Mouse (Mus musculus): Measurements from ENCODE around the gene Dmpk. TPM values are rescaled to one million over a fixed set of nuclear protein-coding genes. Genes with fewer than 3 reads are reported as not detected.

The Dmpk gene
- polyA plus RNA-seq, 1 experiment from 2014 or later = 20.9 TPM

DNA sequence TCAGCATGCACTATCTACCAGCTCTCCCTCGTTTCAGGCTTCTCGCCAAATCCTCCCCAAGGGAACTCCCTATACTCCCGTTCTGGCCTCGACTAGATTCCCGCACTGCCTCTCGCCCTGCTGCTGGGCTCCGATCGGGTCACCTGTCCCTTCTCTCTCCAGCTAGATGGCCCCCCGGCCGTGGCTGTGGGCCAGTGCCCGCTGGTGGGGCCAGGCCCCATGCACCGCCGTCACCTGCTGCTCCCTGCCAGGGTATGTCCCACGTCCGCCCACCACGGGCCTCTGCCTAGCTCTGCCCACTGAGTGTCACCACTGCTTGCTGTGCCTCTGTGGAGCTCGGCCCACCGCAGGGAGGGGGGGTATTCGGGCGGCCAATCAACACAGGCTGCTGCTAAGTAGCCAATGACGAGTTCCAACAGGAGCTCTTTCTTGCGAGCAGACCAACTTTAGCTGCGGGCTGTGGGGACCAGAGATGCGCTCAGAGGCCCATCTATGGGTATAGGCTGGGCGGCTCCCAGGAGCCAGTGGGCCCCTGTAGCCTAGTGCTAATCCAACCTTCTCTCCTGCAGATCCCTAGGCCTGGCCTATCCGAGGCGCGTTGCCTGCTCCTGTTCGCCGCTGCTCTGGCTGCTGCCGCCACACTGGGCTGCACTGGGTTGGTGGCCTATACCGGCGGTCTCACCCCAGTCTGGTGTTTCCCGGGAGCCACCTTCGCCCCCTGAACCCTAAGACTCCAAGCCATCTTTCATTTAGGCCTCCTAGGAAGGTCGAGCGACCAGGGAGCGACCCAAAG lies 8.9 kb downstream of the Dmpk start:
- H3K9me3 ChIP-seq (ENCODE audit: low read depth, low read length) = no peaks in the 10 kb centered on the region
- TF ChIP-seq CTCF (IDR thresholded peaks at IDR 0.05; ENCODE audit: low read depth) = 0 out of 2 replicates have a peak, but pooled peaks have one; percentile 1
- peak overlapping the region; percentile 87 for H3K27ac ChIP-seq (ENCODE audit: low read depth)
- peaks cover 8% of the 10 kb centered on the region for H3K4me1 ChIP-seq (ENCODE audit: insufficient read depth)
- WGBS = 6% methylated on average over 38 of the region's 38 CpGs
- peak; percentile 87 for DNase-seq
- H3K4me3 ChIP-seq (ENCODE audit: low read depth, low read length) = peak overlapping the region; percentile 77
- ATAC-seq (ENCODE audit: insufficient read depth) = peak; percentile 50
- H3K27me3 ChIP-seq (ENCODE audit: insufficient read depth, low read length) = no peaks in the 10 kb centered on the region
- H3K4me2 ChIP-seq = peak overlapping the region; percentile 91
- peaks cover 38% of the 10 kb centered on the region for H3K36me3 ChIP-seq (ENCODE audit: insufficient read depth)
- peak overlapping the region; percentile 49 for H3K9ac ChIP-seq

GRCm38 (mm10) chr7:19093174-19093521 lies 9.5 kb downstream of the Dmpk start:
- H3K4me1 ChIP-seq (ENCODE audit: insufficient read depth) = peaks cover 8% of the 10 kb centered on the region
- 2% methylated on average over 9 of the region's 15 CpGs for WGBS

GRCm38 (mm10) chr7:19093537-19094385 lies 10.1 kb downstream of the Dmpk start:
- Histone ChIP-seq H3K9me3 (ENCODE audit: low read depth, low read length) (no peaks in the 10 kb centered on the region), H3K27ac (ENCODE audit: low read depth) (peak overlapping the region; percentile 97), H3K9ac (peak overlapping the region; percentile 88), H3K4me2 (peak overlapping the region; percentile 91), H3K27me3 (ENCODE audit: insufficient read depth, low read length) (no peaks in the 10 kb centered on the region), H3K36me3 (ENCODE audit: insufficient read depth) (peaks cover 35% of the 10 kb centered on the region), H3K4me3 (ENCODE audit: low read depth, low read length) (peak overlapping the region; percentile 77), H3K4me1 (ENCODE audit: insufficient read depth) (peaks cover 8% of the 10 kb centered on the region)
- WGBS = under 1% methylated on average over 45 of the region's 45 CpGs
- no peak for TF ChIP-seq CTCF (IDR thresholded peaks at IDR 0.05; ENCODE audit: low read depth)
- peak; percentile 99 for DNase-seq
- ATAC-seq (ENCODE audit: insufficient read depth) = peak; percentile 82

More at GRCm38 (mm10) chr7:19093174-19093521, 9.5 kb downstream of the Dmpk start:
- Histone ChIP-seq H3K9ac (peak overlapping the region; percentile 49), H3K27ac (ENCODE audit: low read depth) (peak overlapping the region; percentile 87), H3K27me3 (ENCODE audit: insufficient read depth, low read length) (no peaks in the 10 kb centered on the region), H3K4me3 (ENCODE audit: low read depth, low read length) (peak overlapping the region; percentile 77), H3K36me3 (ENCODE audit: insufficient read depth) (peaks cover 38% of the 10 kb centered on the region), H3K4me2 (peak overlapping the region; percentile 91), H3K9me3 (ENCODE audit: low read depth, low read length) (no peaks in the 10 kb centered on the region)
- peak; percentile 93 for TF ChIP-seq CTCF (IDR thresholded peaks at IDR 0.05; ENCODE audit: low read depth)
- ATAC-seq (ENCODE audit: insufficient read depth) (peak; percentile 50), DNase-seq (peak; percentile 88)

DNA sequence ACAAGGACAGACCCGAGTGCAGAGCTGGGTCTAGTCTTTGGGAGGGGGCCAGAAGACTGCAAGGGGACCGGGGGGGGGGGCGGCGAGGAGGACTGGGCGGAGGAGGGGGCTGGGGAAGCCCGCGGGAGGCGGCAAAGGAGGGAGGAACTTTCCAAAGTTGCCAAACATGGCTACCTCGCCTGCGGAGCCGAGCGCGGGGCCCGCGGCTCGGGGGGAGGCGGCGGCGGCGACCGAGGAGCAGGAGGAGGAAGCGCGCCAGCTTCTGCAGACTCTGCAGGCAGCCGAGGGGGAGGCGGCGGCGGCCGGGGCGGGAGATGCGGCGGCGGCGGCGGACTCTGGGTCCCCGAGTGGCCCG lies 10.8 kb downstream of the Dmpk start, which contains the start of gene Six5:
Gene Six5 (plus strand): TSS at position 124 of the 355 bp plus-strand sequence.
- ATAC-seq (ENCODE audit: insufficient read depth) (0 out of 2 replicates have a peak, but pooled peaks have one; percentile 1), DNase-seq (no peak)
- Histone ChIP-seq H3K27me3 (ENCODE audit: insufficient read depth, low read length) (no peaks in the 10 kb centered on the region), H3K9ac (peak within 1 kb of the TSS; percentile 88), H3K9me3 (ENCODE audit: low read depth, low read length) (no peaks in the 10 kb centered on the region), H3K4me1 (ENCODE audit: insufficient read depth) (peaks cover 8% of the 10 kb centered on the region), H3K4me2 (peak within 1 kb of the TSS; percentile 91), H3K4me3 (ENCODE audit: low read depth, low read length) (peak within 1 kb of the TSS; percentile 77), H3K27ac (ENCODE audit: low read depth) (peak within 1 kb of the TSS; percentile 97), H3K36me3 (ENCODE audit: insufficient read depth) (peaks cover 31% of the 10 kb centered on the region)
- 1% methylated on average over 25 of the region's 36 CpGs for WGBS
- TF ChIP-seq CTCF (IDR thresholded peaks at IDR 0.05; ENCODE audit: low read depth) = no peak

DNA sequence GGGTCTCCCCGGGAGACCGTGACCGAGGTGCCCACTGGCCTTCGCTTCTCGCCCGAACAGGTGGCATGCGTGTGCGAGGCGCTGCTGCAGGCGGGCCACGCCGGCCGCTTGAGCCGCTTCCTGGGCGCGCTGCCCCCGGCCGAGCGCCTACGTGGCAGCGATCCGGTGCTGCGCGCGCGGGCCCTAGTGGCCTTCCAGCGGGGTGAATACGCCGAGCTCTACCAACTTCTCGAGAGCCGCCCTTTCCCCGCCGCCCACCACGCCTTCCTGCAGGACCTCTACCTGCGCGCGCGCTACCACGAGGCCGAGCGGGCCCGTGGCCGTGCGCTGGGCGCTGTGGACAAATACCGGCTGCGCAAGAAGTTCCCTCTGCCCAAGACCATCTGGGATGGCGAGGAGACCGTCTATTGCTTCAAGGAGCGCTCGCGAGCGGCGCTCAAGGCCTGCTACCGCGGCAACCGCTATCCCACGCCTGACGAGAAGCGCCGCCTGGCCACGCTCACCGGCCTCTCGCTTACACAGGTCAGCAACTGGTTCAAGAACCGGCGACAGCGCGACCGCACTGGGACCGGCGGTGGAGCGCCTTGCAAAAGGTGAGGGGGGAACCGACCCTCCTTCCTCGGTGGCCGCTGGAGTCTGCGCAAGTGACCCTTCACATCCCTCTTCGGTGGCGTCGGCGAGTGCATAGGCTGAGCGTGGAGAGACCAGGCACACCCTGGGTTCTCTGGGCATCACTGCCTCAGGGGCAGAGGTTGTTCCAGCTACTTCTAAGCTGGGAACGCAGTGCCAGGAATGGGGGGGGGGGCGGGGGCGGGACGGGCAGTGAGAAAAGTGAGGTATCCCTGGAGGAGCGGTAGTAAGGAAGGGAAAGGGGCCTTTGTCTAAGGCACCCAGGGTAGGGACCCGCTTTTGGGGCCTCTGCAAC lies 11.4 kb downstream of the Dmpk start:
- peak overlapping the region; percentile 97 for H3K27ac ChIP-seq (ENCODE audit: low read depth)
- H3K27me3 ChIP-seq (ENCODE audit: insufficient read depth, low read length) = no peaks in the 10 kb centered on the region
- peak overlapping the region; percentile 77 for H3K4me3 ChIP-seq (ENCODE audit: low read depth, low read length)
- ATAC-seq (ENCODE audit: insufficient read depth) (no peak; the same call in 1 of the 2 replicates), DNase-seq (peak; percentile 71)
- WGBS = under 1% methylated on average over 87 of the region's 87 CpGs
- H3K9ac ChIP-seq = peak overlapping the region; percentile 88
- H3K4me1 ChIP-seq (ENCODE audit: insufficient read depth) = peaks cover 8% of the 10 kb centered on the region
- H3K4me2 ChIP-seq = peak overlapping the region; percentile 91
- TF ChIP-seq CTCF (IDR thresholded peaks at IDR 0.05; ENCODE audit: low read depth) = no peak
- H3K36me3 ChIP-seq (ENCODE audit: insufficient read depth) = peaks cover 31% of the 10 kb centered on the region
- H3K9me3 ChIP-seq (ENCODE audit: low read depth, low read length) = no peaks in the 10 kb centered on the region

GRCm38 (mm10) chr7:19095751-19096110 lies 12.1 kb downstream of the Dmpk start:
- DNase-seq (peak; percentile 85), ATAC-seq (ENCODE audit: insufficient read depth) (peak; percentile 21)
- no peak for TF ChIP-seq CTCF (IDR thresholded peaks at IDR 0.05; ENCODE audit: low read depth)
- Histone ChIP-seq H3K36me3 (ENCODE audit: insufficient read depth) (peaks cover 25% of the 10 kb centered on the region), H3K9ac (peak overlapping the region; percentile 88), H3K27ac (ENCODE audit: low read depth) (peak overlapping the region; percentile 97), H3K4me2 (peak overlapping the region; percentile 91), H3K9me3 (ENCODE audit: low read depth, low read length) (no peaks in the 10 kb centered on the region), H3K4me1 (ENCODE audit: insufficient read depth) (peaks cover 8% of the 10 kb centered on the region), H3K27me3 (ENCODE audit: insufficient read depth, low read length) (no peaks in the 10 kb centered on the region), H3K4me3 (ENCODE audit: low read depth, low read length) (peak overlapping the region; percentile 77)
- WGBS = 1% methylated on average over 19 of the region's 19 CpGs
